Mouse (Mus musculus): ENCODE data around the gene Col26a1.

Col26a1 gene

DNA sequence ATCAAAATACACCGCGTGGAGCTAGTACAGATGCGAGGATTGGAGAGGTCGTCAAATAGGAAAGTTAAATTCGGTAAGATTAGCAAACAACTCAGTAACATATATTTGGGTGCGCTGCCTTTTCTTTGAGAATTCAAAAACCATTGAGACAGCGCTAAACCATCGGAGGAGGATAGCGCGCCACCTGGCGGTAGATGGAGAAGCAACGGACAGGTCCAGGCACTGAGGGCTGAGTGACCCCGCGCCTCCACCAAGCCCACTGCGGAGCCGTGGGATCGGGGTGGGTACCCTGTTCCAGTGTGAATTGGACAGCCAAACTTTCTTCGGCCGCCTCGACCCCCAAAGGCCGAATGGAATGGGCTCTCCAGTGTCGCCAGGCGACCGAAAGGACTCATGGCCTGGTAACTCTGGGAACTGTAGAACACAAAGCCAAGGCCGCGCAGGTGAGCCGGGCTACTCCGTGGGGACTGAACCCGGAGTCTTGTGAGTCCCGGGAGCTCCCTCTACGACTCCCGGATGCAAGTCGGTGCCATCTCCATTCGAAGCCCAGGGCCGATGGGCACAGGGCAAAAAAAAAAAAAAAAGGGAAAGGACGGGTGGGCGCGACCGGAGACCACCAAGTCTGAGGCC lies 1.5 kb downstream of the Col26a1 start:
- peak; percentile 77 to 83 for DNase-seq

DNA sequence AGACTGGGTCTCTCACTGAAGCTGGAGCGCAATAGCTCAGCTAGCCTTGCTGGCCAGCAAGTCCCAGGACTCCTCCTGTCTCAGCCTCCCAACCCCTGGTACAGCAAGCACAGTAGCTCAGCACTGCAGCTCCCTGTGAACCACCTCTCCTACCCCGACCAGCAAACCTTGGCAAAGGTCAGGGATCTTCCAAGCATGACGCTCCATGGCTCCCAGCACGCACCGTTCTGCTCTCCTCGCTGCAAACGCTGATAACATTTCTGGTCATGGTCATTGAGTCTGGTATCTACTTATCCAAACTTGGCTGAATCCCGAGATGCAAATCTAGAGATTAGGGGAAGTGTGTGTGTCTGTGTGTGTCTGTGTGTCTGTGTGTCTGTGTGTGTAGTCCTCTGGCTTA lies 2.9 kb downstream of the Col26a1 start:
- no peak for DNase-seq

DNA sequence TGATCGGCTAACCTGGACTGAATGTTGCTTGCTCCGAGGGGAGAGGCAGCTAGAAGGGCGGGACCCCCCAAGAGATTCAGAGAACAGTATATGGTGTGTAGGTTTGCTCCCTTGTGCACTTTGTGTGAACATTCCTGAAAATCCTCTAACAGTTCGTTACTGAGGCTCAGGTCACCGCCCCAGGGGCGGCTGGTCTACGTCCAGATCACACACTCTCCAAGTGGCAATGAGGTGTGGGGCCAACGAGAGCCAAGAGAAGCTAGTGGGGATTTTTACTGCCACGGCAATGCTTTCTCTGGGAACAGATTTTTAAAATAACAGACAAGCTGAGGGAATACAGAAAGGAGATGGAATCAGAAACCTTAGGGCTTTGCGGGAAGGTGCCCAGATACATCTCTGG lies 8.7 kb downstream of the Col26a1 start:
- DNase-seq = no peak

DNA sequence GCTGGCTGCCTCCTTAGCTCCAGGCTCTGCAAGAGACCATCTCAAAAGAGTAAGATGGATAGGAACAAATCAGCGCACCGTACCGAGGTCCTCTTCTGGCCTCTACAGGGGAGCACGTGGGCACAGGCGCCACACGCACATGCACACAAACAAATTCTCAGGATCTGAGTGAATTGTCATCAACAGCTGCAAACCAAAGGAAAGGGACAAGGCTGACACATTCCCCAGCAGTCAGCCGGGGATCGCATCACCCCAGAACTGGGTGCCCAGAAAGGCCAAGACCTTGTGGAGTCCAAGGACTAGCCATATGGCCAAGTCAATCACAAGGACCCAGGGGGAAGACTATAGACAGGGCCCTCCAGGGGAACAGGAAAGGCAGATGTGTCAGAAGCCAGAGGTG lies 10.6 kb downstream of the Col26a1 start:
- no peak for DNase-seq

DNA sequence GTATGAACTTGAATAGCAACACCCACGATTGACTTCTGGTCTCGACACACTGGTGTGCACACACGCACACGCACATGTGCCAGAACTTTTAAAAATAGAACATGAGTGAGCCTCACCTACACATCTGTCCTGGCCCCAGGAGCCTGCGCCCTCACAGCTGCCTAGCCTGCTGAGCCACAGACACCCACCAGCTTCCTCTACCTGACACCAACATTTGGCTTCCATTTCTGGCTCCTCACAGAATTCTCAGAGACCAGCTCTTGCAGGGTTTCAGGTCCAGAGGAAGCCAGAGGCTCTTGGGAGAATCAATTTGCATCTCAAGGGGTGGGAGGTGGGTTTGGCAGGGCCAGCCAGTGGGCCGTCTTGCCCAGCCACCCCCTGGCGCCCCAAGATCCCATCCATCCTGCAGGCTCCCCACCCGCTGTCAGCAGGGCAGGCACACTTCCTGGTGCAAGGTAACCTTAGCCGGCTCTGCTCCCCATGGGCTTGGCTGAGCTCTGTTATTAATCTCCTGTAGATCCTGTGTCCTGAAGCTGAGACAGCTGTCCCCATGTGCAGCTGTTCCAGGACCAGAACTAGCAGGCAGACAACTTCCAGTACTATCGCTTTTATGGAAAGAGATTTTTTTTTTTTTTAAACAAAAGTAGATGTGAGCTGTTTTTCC lies 13.4 kb downstream of the Col26a1 start:
- DNase-seq = peak; percentile 54 to 71

DNA sequence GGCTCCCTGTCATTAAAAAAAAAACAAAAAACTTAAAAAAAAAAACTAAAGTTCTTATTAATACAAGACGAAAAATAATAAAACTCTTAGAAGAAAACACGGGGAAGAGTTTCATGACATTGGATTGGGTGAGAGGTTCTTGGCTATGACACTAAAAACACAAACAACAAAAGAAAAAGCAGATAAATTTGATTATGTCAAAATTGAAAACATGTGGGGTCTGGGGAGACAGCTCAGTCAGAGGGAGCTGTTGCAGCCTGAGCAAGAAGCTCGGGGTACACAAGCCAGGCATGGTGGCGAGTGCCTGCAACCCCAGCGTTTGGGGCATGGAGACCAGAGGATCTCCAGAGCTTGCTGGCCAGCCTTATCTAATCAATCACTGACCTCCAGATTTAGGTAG lies 15.3 kb downstream of the Col26a1 start:
- DNase-seq = no peak

DNA sequence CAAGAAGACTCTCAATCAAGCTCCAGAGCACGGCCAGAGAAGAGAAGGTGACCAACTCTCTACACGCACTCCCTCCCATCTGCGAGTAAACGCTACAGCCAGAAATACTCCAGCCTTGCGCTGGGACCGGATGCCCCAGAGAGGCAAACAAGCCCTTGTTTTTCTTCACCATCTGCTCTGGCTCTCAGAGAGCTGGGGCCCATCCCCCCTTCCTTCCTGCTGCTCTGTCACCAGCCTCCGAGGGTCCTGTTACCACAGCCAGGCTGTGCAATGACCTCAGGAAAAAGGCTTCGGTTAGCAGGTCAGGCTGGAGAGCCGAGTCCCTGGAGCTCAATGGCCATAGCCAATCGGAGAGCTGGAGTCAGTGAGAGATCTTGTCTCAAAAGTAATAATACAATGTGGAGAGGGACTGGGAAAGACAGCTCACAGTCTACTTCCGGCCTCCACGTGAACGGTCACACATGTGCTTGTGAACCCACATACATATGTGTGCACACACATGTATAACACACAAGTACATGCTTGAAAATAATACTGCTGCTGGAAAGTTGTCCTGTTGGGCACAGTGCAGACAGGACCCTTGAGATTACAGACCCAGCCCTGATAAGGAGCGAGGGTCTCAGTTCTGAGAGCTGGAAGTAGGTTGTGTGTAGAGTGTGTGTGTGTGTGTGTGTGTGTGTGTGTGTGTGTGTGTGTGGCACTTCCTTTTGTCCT lies 18.9 kb downstream of the Col26a1 start:
- peak; percentile 88 to 91 for DNase-seq

DNA sequence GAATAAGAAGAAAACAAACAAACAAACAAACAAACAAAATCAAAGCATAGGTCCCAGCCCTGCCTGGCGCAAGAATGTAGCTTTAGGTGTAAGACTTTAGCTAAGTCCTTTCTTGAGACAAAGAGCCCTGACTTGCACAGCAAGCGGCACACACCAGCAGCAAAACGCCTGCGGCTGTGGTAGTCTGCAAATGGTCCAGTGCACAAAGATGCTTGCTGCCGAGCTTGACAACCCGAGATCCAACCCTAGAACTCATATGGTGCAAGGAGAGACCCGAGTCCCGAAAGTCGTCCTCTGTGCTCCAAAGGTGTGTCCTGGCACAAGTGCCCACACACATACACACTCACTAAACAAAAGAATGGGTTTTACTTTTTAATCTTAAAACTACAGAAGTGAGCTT lies 19.7 kb downstream of the Col26a1 start:
- DNase-seq = peak in 1 of 2 experiments; percentile 16

DNA sequence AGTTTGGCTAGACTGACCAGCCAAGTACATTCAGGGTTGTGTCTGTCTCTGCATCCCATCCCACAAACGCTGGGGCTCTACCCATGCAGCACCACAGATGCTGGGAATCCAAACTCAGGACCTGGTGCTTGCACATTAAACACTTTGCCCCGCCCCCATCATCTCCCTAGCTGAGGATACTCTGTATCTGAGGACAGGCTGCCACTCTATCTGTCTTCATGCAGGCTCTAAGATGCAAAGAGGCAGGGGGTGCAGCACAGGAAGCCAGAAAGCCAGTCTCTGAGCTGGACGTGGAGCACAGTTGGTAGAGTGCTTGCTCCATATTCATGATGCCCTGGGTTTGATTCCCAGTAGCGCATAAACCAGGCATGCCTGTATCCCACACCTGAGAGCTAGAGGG lies 20.2 kb downstream of the Col26a1 start:
- peak; percentile 27 to 49 for DNase-seq

DNA sequence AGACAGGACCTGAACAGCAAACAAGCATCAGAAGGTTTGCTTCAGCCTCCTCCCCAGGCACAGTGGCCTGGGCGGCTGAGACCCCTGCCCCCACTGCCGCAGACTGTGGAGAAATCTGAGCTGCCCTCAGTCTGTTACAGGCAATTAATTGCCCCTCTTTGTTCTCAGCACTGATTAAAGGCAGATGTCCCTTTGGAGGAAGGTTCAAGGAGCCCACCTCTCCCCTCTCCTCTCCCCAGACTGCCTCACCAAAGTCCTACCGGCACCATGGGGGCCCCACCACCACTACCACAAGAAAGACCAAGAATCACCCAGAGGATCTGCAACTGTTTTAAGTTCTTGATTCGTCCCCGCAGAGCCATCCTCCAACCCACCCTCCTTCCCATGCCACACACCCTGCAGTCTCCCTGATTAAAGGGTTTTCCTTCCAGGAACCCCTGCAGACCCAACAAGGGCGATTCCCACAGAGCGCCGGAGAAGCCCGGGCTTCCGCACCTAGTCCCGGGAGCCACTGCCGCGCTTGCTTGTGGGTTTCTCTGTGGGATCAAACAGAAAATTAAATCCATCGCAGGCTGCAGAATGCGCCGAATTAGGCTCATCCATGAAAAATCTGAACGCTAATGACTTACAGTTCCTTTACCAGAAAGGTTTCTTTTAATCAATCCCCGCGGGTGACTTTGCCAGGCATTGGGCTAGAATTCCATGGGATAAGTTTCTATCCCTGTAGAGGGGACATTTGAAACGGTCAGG lies 21.6 kb downstream of the Col26a1 start:
- no peak for DNase-seq

DNA sequence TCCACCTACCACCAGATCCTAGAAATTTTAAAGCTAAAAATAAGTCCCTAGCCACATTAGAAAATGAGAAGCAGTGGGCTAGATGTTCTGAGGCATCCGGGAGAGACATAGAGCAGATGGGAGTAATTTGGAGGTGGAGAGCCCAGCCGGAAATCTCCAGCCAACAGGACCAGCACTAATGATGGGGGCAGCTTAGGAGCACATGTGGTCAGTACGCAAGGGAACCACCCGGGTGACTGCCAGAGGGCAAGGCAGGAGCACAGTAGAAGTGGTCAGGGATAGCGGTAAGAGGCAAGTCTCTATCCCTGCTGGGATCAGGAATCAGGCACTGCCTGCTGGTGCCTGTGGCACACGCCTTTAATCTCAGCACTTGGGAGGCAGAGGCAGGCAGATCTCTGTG lies 32.3 kb downstream of the Col26a1 start:
- no peak for DNase-seq

DNA sequence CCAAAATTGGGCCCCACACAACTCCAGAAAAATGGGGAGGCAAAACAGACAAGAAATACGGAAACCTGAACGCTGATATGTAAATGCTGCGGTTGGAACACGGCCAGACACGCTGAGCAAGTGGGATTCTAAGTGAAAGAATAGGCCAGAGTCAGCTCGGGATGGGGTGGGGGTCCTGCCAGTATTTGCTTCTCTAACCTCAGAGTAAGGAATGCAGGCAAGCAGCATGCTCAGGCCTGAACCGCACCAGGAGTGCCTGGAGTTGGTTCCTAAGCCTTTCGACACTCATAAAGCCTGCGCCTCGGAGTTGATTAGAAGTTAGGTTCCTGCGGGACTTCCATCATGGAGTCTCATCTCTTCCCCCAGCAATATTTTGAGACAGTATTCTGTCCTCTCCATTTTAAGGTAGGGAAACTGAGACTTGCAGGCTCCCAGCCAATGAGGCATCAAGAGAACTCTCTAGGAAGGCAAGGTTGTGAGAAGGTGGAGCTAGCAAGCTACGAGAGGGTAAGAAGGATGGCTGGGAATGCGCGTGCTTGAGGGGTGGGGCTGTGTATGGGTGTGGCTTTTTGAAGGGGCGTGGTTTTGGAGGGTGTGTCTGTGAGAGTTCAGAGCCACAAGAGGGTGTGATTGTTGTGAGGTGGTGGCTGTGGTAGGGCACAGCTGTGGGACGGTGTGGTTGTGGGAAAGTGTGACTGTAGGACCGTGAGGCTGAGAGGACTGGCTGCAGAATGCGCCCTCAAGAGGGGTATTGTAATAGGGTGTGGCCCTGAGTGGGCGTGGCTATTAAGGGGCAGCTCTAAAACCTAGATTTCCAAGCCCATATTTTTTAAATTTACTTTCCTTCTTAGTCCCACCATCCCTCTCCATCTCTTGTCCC lies 36.4 kb downstream of the Col26a1 start:
- no peak for DNase-seq

DNA sequence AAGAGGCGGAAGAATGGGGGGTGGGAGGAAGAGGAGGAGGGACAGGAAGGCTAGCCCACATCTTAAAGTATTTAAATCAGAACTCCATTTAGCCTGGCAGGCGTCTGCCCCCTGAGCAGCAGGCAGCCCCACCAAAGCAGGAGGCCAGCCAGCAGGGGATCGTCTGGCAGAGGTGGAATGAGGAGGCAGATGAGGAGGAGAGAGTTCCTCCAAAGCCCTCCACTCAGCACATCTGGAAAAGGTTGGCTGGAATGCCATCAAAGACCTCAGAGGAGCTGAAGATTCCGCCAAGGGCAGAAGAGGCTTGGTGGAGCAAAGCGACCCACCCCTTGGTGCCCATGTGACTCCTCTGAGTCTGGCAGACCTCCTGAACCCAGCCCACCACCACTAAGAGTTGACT lies 39.1 kb downstream of the Col26a1 start:
- DNase-seq = no peak

DNA sequence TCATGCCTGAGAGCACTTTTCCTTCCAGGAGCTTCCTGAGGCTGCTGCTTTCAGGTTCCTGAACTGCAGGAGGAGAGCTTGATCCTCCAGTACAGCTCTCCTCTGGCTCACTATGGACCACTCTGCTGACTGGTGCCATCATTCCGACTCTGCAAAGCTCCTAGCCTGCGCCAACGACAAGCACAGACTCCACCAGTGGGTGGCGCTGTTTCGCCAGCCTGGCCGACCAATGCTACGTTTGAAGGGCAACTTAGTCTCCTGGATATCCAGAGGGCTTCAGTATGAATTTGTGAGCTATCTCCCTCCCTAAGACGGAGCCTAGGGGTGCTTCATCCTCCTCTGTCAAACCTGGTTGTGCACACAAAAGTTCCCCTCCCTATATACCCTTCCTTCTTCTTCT lies 43.0 kb downstream of the Col26a1 start:
- peak; percentile 65 to 72 for DNase-seq

DNA sequence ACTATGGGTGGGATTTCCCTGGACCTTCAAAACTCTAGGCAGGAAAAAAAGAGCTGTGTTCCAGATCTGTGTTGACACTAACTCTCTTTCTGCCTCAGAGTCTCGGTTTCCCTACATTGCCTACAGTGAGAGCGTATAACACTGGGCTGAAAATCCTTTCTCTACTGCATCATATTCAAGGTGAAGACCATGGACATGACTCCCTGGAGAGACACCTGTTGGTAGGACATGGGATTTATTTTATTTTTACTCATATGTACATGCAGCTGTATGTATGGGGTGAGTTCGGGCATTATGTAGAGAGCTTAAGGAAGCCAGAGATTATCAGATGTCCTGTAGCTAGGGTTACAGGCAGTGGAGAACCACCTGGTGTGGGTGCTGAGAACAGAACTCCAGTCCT lies 50.0 kb downstream of the Col26a1 start:
- DNase-seq = no peak

DNA sequence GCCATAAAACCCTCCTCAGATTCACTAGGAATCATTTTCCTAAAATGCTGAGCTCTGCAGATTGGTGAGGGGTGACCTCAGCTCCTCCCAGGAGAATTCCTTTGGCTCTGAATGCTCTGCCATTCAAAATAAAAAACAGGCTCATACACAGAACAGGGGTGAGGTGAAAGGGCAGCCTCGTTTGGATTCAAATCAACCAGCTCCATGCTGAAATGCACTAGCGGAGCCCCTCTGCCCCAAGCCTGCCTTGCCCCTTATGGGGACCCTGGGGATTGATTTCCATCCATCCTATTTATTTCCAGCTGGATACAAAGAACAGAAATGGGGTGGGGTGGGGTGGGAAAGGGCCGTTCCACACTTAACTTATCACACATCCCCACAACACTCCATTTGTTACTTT lies 52.9 kb downstream of the Col26a1 start:
- DNase-seq = no peak

DNA sequence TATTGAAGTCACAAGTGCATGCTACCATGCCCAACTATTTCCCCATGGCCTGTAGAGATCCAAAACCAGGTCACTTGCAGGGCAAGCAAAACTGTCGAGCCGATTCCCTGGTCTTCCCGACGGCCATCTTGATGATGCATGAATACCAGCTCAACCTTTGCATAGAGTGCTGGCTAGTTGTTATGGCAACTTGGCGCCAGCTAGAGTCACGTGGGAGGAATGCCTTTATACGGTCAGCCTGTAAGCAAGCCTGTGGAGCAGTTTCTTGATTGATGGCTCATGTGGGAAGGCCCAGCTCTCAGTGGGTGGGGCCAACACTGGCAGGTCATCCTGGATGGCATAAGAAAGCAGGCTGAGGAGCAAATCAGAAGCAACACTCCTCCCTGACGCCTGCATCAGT lies 61.0 kb downstream of the Col26a1 start:
- no peak for DNase-seq

DNA sequence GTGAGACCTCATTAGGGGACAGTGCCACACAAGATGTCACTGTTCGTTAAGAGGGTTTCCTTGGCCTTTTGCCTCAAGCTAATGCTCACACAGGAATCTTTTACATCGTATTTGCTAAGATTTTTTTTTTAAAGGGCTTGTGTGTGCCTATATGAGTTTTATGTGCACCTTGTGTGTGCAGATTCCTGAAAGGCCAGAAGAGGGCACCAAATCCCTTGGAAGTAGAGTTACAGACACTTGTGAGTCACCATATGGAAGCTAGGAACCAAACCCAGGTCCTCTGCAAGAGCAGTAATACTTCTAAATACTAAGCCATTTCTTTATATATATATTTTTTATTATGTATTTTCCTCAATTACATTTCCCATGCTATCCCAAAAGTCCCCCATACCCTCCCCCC lies 62.1 kb downstream of the Col26a1 start:
- no peak for DNase-seq

DNA sequence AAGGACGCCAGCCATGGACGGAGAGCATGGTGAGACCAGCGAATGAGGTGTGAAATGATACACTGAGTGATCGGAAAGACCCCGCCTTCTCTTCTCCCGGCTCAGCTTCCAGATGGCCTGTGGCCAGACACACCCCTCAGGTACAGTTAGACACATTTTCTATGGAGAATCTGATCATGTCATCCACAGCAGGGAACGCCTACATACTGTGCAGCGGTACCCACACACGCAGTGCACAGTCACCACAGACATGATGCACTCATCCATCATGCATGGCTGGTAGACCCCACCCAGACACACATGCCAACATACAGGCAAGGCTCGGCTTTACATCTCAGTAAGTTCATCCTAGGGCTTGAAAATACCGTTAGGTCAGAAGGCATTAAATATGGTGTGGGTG lies 63.3 kb downstream of the Col26a1 start:
- DNase-seq = no peak

DNA sequence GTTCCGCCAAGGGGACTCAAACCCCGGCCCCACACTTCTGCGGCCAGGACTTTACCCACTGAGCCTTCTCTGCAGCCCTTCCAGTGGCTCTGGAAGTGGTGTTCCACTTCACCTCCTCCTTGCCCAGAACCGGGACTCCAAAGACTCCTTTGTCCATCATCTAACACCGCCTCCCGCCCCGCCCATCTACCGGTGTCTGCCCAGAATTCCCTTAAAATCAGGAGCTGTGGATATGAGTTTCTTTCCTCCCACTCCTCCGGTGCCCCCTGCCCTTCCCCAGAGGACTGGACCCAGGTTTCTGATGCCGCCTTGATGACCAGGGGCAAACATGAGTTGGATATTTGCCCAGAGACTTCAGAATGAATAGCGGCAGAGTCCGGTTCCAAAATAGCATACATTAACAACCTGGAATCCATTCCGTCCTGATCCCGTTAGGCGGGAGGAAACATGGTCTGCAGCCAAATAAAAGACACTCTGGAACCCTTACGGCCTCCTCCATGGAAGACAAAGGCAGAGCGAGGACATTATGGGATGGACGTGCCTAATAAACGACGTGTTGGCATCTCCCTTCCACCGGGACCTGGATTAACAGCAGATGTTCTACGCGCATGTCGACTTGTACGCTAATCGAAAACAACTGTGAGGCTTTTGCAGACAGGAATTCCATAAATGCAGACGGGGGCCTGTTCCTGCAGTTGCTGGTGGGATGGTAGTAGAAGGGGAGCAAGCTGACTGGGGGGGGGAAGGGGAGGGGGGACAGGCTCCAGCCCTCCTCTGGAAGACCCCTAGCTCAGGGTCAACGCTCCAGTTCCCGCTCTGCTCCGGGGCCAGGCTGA lies 72.3 kb downstream of the Col26a1 start:
- DNase-seq = no peak

DNA sequence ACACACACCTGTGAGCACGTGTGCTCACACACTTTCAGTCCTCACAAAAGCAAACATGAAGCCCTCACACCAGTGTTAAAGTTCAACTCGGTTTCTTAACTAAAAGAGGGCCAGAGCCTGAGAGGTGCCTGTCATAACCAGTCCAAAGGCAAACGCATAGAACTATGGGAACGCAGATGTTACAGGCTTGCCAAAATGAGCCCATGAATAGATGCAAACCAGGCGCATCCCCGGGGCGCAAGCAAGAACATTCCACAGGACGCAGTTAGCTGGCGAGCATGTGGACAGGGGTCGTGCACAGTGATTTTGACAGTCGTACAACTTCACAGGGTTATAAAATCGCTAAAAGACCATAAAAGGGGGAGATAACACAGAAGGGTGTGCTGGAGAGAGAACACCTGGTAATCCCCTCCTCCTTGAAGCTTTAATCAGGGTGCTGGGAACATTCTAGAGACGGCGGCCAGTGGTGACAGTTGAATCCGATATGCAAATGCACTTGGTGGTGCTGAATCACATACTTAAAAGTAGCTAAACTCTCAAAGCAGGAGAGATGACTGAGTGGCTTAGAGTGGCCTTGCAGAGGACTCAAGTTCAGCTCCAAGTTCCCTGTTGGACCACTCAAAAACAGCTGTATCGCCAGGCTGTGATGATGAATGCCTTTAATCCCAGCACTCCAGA lies 76.5 kb downstream of the Col26a1 start:
- DNase-seq = no peak
